Mouse (Mus musculus) kidney, adult 2 months (tissue): ENCODE data around the gene Gm13283. TPM values are rescaled to one million over a fixed set of nuclear protein-coding genes. Genes with fewer than 3 reads are reported as not detected.

Source experiments
- polyA plus RNA-seq: library from polyadenylated mRNA; depleted of rRNA; stranded (reverse); fragments of >200 nt; gene quantifications from 2 replicates; pipeline ENCODE4 v1.2.3, GENCODE M21; 2012; rRNA removed

Gm13283 gene
- polyA plus RNA-seq, 1 experiment: not detected

Other genes with a start within 250 kb of the Gm13283 start
- gene Ifnb1, start 237.3 kb upstream of the Gm13283 start, polyA plus RNA-seq: not detected in 2 replicates
- gene Ifna15, start 201.9 kb upstream of the Gm13283 start, polyA plus RNA-seq: not detected in 2 replicates
- gene Ifna14, start 188.3 kb upstream of the Gm13283 start, polyA plus RNA-seq: not detected in 2 replicates
- gene Ifna9, start 167.7 kb upstream of the Gm13283 start, polyA plus RNA-seq: not detected in 2 replicates
- not detected in 2 replicates for gene Ifna12, start 156.7 kb upstream of the Gm13283 start, polyA plus RNA-seq
- gene C87499, start 125.7 kb upstream of the Gm13283 start, polyA plus RNA-seq: not detected in 2 replicates
- not detected in 2 replicates for gene Ifna13, start 115.7 kb upstream of the Gm13283 start, polyA plus RNA-seq
- not detected in 2 replicates for gene Ifna16, start 83.2 kb upstream of the Gm13283 start, polyA plus RNA-seq
- gene Ifna2, start 76.2 kb upstream of the Gm13283 start, polyA plus RNA-seq: not detected in 2 replicates
- not detected in 2 replicates for gene Ifnab, start 68.8 kb upstream of the Gm13283 start, polyA plus RNA-seq
- 0.26 and 0.34 TPM in 2 replicates for gene Gm26566, start 38.3 kb upstream of the Gm13283 start, polyA plus RNA-seq
- gene Klhl9, start 37.7 kb upstream of the Gm13283 start, polyA plus RNA-seq: 18.1 and 19.2 TPM in 2 replicates
- not detected in 2 replicates for gene Gm13271, start 5.3 kb upstream of the Gm13283 start, polyA plus RNA-seq
- gene Gm13290, start 13.7 kb downstream of the Gm13283 start, polyA plus RNA-seq: not detected in 2 replicates
- not detected in 2 replicates for gene Gm13289, start 16.8 kb downstream of the Gm13283 start, polyA plus RNA-seq
- gene Gm13272, start 19.7 kb downstream of the Gm13283 start, polyA plus RNA-seq: not detected in 2 replicates
- gene Ifnz, start 22.0 kb downstream of the Gm13283 start, polyA plus RNA-seq: 0.08 TPM in 1 of 2 replicates, not detected in the other
- gene Gm13276, start 25.6 kb downstream of the Gm13283 start, polyA plus RNA-seq: not detected in 2 replicates
- gene Gm13277, start 28.5 kb downstream of the Gm13283 start, polyA plus RNA-seq: not detected in 2 replicates
- gene Gm13278, start 31.4 kb downstream of the Gm13283 start, polyA plus RNA-seq: not detected in 2 replicates
- gene Gm13275, start 34.4 kb downstream of the Gm13283 start, polyA plus RNA-seq: not detected in 2 replicates
- gene Gm13279, start 37.3 kb downstream of the Gm13283 start, polyA plus RNA-seq: not detected in 2 replicates
- gene Gm13285, start 39.5 kb downstream of the Gm13283 start, polyA plus RNA-seq: not detected in 2 replicates
- not detected in 2 replicates for gene Gm13287, start 43.1 kb downstream of the Gm13283 start, polyA plus RNA-seq
- gene Gm13288, start 45.4 kb downstream of the Gm13283 start, polyA plus RNA-seq: not detected in 2 replicates
- gene Ifna7, start 56.1 kb downstream of the Gm13283 start, polyA plus RNA-seq: not detected in 2 replicates
- not detected in 2 replicates for gene Ifna11, start 59.8 kb downstream of the Gm13283 start, polyA plus RNA-seq
- gene Ifna6, start 67.3 kb downstream of the Gm13283 start, polyA plus RNA-seq: not detected in 2 replicates
- gene Ifna5, start 75.4 kb downstream of the Gm13283 start, polyA plus RNA-seq: not detected in 2 replicates
- not detected in 2 replicates for gene Ifna4, start 81.7 kb downstream of the Gm13283 start, polyA plus RNA-seq
- not detected in 2 replicates for gene Ifna1, start 90.0 kb downstream of the Gm13283 start, polyA plus RNA-seq
- gene Ifne, start 120.1 kb downstream of the Gm13283 start, polyA plus RNA-seq: not detected in 2 replicates